Mouse (Mus musculus) lung, postnatal 4 days (tissue): ENCODE measurements around the gene Magi1.
A peak's percentile ranks its signal among the peaks of the same experiment; 100 is the strongest.

Source experiments
- DNase-seq, 2 experiments: peaks; one replicate each; pipeline ENCODE4 v3.0.0; 2021

Magi1 gene

GRCm38 (mm10) chr6:94283318-94284061 is at the start of gene Magi1:
Gene Magi1 (minus strand): TSS chr6:94283917.
- DNase-seq = peak; percentile 94 to 98

GRCm38 (mm10) chr6:94327143-94327542 is 43.4 kb upstream of the Magi1 start:
- DNase-seq = no peak

- DNase-seq = no peak
Measured at GRCm38 (mm10) chr6:94316886-94317285, 33.2 kb upstream of the Magi1 start.

- DNase-seq = no peak
Measured at GRCm38 (mm10) chr6:94312285-94312684, 28.6 kb upstream of the Magi1 start.

GRCm38 (mm10) chr6:94308498-94308897 is 24.8 kb upstream of the Magi1 start:
- no peak for DNase-seq

DNA sequence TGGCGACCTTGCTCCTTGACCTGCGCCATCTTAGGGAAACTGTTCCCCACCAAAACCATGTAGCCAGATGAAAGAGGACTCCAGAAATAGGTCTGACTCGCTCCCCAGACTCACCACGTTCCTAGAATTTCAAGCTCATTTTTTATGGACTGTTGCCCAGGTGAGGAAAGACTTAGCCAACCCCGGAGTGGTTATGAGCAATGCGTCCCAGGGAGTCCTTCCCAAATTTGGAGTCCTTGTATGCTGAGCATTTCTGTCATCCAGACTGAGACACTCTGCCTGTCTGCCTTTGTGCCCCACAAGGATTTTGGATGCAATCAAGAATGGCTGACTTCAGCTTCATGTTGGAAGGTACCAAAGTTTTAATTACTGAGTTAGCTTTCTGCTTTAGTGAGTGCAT is 19.8 kb upstream of the Magi1 start:
- no peak for DNase-seq

DNA sequence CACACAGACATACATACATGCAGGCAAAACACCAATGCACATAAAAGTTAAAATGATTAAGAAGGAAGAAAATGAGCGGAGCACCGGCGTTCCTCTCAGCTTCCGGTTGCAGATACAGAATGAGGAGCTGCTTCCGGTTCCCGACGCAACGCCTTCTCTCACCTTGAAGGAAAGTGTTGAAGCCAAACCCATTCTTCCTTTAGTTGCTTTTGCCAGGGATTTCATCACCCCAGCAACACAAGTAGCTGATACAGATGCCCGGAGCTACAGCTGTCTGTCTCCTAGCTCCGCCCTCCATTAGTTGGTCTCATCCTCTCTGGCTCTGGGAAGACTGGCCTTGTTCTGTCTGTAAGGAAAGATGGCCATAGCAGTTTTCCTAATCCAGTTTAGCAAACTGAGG is 18.1 kb upstream of the Magi1 start:
- no peak for DNase-seq

DNA sequence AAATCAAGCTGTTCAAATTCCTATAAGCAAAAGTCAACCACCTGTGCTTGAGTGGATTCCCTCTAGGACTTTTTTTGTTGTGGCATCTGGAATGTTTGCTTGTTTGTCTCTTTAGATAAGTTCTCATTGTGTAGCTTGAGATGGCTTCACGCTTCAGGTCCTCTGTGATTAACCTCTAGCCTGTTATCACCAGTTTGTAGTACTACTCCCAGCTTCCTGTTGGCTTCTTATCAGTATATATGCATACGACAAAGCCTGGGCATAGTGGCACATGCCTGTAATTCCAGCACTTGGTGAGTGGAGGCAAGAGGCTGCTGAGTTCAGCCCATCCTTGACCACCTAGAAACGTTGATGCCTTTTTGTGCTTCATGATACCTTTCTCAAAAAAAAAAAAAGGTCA is 16.8 kb upstream of the Magi1 start:
- no peak for DNase-seq

- DNase-seq = no peak
Measured at GRCm38 (mm10) chr6:94287387-94287786, 3.7 kb upstream of the Magi1 start.

DNA sequence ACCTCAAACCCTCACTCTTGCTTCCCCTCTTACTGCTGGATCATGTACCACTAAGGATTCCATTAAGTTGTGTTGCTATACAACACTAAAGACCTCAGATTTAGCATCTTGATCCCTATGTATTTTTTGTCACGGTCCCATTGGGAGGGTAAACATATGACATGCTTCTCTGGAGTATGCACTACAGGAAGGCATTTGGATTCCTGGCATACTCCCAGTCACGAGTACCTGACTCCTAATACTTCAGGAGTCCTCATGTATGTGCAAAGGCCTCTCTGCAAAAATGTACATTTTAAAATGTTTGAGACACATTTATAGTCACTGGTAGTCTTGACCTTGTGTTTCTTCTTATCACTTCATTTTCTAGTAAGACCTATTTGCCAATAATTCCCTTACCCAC is 2.8 kb upstream of the Magi1 start:
- no peak for DNase-seq

- peak; percentile 36 to 53 for DNase-seq
Measured at GRCm38 (mm10) chr6:94284089-94284825, 540 bp upstream of the Magi1 start.

GRCm38 (mm10) chr6:94282301-94283241 is 1.1 kb downstream of the Magi1 start:
- DNase-seq = peak; percentile 48 to 55

GRCm38 (mm10) chr6:94281606-94282280 is 2.0 kb downstream of the Magi1 start:
- DNase-seq = peak; percentile 17 to 31

DNA sequence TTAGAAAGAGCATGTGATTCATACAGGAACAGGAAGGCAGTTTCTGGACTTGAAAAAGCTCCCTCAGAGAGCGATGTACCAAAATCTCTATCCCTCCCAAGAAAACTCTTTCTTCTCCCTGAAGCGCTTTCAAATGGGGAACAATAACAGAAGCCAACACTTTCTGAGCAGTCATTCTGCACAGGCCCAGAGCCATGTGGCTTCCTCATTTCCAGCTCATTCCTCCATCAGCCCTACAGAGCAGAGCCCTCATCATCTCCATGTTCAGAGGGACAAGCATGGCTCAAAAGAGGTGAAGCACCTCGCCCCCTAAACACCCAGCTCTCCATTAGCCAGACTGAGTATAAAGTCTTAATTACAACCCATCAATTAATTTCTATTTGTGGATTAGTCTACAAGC is 9.8 kb downstream of the Magi1 start:
- DNase-seq = no peak

DNA sequence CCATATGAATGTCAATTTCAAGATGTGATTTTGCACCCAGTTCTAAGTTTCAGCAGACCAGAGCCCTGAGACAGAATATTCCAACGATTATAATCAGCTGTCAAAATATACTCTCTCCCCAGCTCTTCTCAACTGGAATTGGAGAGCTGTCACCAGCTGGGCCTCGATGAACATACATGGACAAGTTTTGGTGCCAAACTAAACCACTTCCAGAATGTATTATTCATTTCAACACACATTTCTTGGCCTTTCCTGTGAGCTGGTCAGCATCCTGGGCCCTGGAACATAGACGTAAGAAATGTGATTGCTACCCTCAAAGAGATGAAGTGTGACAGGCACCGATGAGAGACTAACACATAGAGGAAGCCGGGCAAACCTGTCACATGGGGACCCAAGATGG is 13.7 kb downstream of the Magi1 start:
- DNase-seq = no peak

DNA sequence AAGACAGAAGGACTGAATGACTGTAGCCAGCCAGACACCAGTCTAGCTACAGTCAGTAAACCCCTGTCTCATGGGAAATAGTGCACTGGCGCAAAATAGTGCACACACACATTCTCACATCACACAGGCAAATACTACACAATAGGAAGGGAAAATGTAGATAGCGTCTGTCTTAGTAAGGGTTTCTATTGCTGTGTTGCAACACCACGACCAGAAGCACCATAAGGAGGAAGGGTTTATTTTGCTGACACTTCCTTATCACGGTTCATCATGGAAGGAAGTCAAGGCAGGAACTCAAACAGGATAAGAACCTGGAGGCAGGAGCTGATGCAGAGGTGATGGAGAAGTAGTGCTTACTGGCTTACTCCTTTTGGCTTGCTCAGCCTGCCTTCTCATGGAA is 14.5 kb downstream of the Magi1 start:
- DNase-seq = no peak

DNA sequence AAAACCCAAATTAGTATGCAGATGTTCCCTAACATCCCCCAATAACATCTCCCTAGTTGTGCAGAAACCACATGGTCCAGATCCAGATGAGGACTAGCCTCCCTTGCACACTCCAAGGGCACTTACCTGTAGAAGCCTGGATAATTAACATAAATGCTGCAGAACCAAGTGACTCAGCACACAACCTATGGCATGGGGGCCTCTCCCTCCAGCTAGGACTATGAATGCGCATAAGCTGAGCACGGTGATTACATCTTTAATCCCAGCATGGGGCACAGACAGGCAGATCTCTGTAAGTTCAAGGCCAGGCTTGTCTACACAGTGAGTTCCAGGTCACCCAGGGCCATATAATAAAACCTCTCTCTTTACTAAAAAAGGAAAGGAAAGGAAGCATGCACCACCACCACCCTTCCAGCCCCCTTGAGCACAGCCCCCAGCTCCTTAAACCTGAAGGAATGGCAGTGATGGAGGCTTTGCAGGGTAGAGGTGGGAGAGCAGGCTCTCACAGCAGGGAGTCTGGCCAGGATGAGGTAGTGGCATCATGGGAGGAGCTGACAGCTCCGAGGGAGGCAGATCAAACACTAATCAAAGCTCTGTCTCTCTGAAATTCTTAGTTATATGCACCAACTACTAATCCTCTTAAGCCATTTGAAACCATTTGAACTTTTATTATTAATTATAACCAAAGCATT is 18.3 kb downstream of the Magi1 start:
- no peak for DNase-seq

DNA sequence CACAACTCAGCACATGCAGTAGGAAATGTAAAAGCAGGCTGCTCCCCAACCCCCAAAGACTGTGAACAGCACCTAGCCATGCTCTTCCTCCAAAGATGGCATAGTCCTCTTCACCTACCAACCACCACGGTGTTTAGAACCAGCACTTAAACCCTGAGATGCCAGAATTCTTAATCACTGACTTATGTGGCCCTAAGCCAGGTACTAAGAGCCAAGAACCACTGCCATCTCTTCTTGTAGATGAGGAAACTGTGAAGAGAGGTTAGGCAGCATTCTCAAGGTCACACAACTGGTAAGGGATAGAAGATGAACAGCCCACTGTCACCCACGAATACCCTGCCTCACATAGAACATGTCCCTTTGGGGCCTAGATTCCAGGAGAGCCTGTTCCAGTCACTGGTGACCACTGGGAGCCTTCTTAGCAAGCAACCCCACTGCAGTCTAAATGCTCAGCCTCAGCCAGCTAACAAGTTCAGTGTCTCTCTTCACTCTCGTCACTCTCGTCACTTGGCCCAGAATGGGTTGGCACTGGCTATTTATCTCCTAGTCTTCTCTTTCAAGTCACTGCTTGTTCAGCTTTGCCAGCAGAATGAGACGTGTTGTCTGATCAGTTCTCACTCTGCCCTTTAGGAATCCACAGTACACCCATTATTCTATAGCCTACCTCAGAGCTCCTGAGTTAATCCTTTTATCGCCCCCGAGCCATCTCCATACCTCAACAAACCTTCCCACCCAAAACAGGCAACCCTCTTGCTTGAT is 19.4 kb downstream of the Magi1 start:
- DNase-seq = no peak

DNA sequence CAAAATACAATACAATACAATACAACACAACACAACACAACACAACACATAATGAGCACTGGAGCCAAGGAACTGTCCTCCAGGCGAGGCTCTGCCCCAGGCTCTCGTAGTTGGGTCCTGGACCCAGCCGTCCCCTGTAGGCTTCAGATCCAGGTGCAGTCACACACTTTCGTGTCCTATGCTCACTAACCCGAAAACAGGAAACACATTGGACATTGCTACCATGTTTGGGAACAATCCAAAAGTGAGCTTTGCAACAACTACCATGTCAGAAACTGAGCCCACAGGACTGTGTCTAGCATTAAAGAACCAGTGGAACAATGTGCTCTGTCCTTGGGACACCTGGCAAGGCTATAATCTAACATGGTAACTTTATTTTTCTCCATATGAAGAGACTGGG is 22.9 kb downstream of the Magi1 start:
- no peak for DNase-seq

DNA sequence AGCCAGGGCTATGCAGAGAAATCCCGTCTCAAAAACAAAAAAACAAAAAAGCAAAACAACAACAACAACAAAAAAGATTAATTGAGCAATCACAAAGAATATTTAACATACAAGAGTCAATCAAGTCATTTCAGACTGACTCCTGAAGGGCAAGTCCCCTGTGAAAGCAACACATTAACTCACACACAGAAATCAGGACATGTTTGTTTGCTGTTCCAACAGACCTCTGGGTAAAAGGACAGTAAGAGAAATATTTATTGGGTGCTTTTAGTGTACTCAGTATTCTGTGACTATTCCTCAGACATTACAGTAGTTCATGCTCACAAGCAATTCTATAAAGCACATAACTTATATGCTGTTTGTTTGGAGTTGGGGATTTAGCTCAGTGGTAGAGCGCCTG is 23.7 kb downstream of the Magi1 start:
- no peak for DNase-seq

GRCm38 (mm10) chr6:94257831-94258173 is 25.9 kb downstream of the Magi1 start:
- no peak for DNase-seq
